Mouse (Mus musculus): Measurements from ENCODE around the gene Npc1l1. TPM values are rescaled to one million over a fixed set of nuclear protein-coding genes. Genes with fewer than 3 reads are reported as not detected.
A peak's percentile ranks its signal among the peaks of the same experiment; 100 is the strongest.

Gene Npc1l1
- polyA plus RNA-seq, 1 experiment: not detected

- Histone ChIP-seq H3K27me3 (replicated peaks) (peaks cover 33% of the 10 kb centered on the region), H3K4me1 (0 out of 2 replicates have a peak, but pooled peaks cover 3% of the 10 kb centered on the region), H3K9me3 (no peaks in the 10 kb centered on the region), H3K4me3 (replicated peaks) (no peak overlapping the region), H3K36me3 (replicated peaks; ENCODE audit: low read length) (no peaks in the 10 kb centered on the region)
- no peak for TF ChIP-seq GATA1 (IDR thresholded peaks at IDR 0.05; ENCODE audit: borderline replicate concordance, low read length)
- no peak for TF ChIP-seq FLI1 (IDR thresholded peaks at IDR 0.05; ENCODE audit: low read length)
Measured at GRCm38 (mm10) chr11:6216834-6217233, 13.1 kb downstream of the Npc1l1 start.

GRCm38 (mm10) chr11:6208158-6208557 is 21.8 kb downstream of the Npc1l1 start:
- Histone ChIP-seq H3K27me3 (replicated peaks) (peaks cover 12% of the 10 kb centered on the region), H3K36me3 (replicated peaks; ENCODE audit: low read length) (no peaks in the 10 kb centered on the region), H3K4me3 (replicated peaks) (no peak overlapping the region), H3K4me1 (peaks cover 6% of the 10 kb centered on the region), H3K9me3 (peaks cover 39% of the 10 kb centered on the region)
- TF ChIP-seq GATA1 (IDR thresholded peaks at IDR 0.05; ENCODE audit: borderline replicate concordance, low read length) (no peak), FLI1 (IDR thresholded peaks at IDR 0.05; ENCODE audit: low read length) (no peak)

- no peak for TF ChIP-seq GATA1 (IDR thresholded peaks at IDR 0.05; ENCODE audit: borderline replicate concordance, low read length)
- TF ChIP-seq FLI1 (IDR thresholded peaks at IDR 0.05; ENCODE audit: low read length): no peak
- Histone ChIP-seq H3K9me3 (peaks cover 39% of the 10 kb centered on the region), H3K36me3 (replicated peaks; ENCODE audit: low read length) (no peaks in the 10 kb centered on the region), H3K27me3 (replicated peaks) (peaks cover 12% of the 10 kb centered on the region), H3K4me3 (replicated peaks) (no peak overlapping the region), H3K4me1 (peaks cover 6% of the 10 kb centered on the region)
Measured at GRCm38 (mm10) chr11:6207090-6207489, 22.9 kb downstream of the Npc1l1 start.

GRCm38 (mm10) chr11:6200570-6200969 is 29.4 kb downstream of the Npc1l1 start:
- peaks cover 2% of the 10 kb centered on the region for H3K27me3 ChIP-seq (replicated peaks)
- TF ChIP-seq FLI1 (IDR thresholded peaks at IDR 0.05; ENCODE audit: low read length): no peak
- TF ChIP-seq GATA1 (IDR thresholded peaks at IDR 0.05; ENCODE audit: borderline replicate concordance, low read length): no peak
- peaks cover 7% of the 10 kb centered on the region for H3K9me3 ChIP-seq
- peak overlapping the region; percentile 99 for H3K4me3 ChIP-seq (replicated peaks)
- H3K4me1 ChIP-seq: peaks cover 46% of the 10 kb centered on the region
- H3K36me3 ChIP-seq (replicated peaks; ENCODE audit: low read length): peaks cover 5% of the 10 kb centered on the region

GRCm38 (mm10) chr11:6200087-6200569 is 29.8 kb downstream of the Npc1l1 start, which contains the start of gene Nudcd3:
Gene Nudcd3 (minus strand): TSS chr11:6200415.
- H3K9me3 ChIP-seq: peaks cover 3% of the 10 kb centered on the region
- H3K4me1 ChIP-seq: peaks cover 47% of the 10 kb centered on the region
- TF ChIP-seq FLI1 (IDR thresholded peaks at IDR 0.05; ENCODE audit: low read length) (peak; percentile 99), GATA1 (IDR thresholded peaks at IDR 0.05; ENCODE audit: borderline replicate concordance, low read length) (no peak)
- peak within 1 kb of the TSS; percentile 99 for H3K4me3 ChIP-seq (replicated peaks)
- no peaks in the 10 kb centered on the region for H3K27me3 ChIP-seq (replicated peaks)
- H3K36me3 ChIP-seq (replicated peaks; ENCODE audit: low read length): peaks cover 6% of the 10 kb centered on the region

GRCm38 (mm10) chr11:6199410-6200086 is 30.4 kb downstream of the Npc1l1 start, which contains the start of gene A730071L15Rik:
Gene A730071L15Rik (plus strand): TSS chr11:6200029.
- TF ChIP-seq FLI1 (IDR thresholded peaks at IDR 0.05; ENCODE audit: low read length) (no peak), GATA1 (IDR thresholded peaks at IDR 0.05; ENCODE audit: borderline replicate concordance, low read length) (no peak)
- no peaks in the 10 kb centered on the region for H3K9me3 ChIP-seq
- peaks cover 52% of the 10 kb centered on the region for H3K4me1 ChIP-seq
- H3K27me3 ChIP-seq (replicated peaks): no peaks in the 10 kb centered on the region
- peaks cover 8% of the 10 kb centered on the region for H3K36me3 ChIP-seq (replicated peaks; ENCODE audit: low read length)
- peak within 1 kb of the TSS; percentile 99 for H3K4me3 ChIP-seq (replicated peaks)

GRCm38 (mm10) chr11:6198449-6198848 is 31.5 kb downstream of the Npc1l1 start:
- Histone ChIP-seq H3K9me3 (no peaks in the 10 kb centered on the region), H3K27me3 (replicated peaks) (no peaks in the 10 kb centered on the region), H3K4me1 (peaks cover 61% of the 10 kb centered on the region), H3K4me3 (replicated peaks) (peak overlapping the region; percentile 99), H3K36me3 (replicated peaks; ENCODE audit: low read length) (peaks cover 18% of the 10 kb centered on the region)
- TF ChIP-seq FLI1 (IDR thresholded peaks at IDR 0.05; ENCODE audit: low read length) (no peak), GATA1 (IDR thresholded peaks at IDR 0.05; ENCODE audit: borderline replicate concordance, low read length) (no peak)

GRCm38 (mm10) chr11:6196780-6197179 is 33.2 kb downstream of the Npc1l1 start:
- Histone ChIP-seq H3K27me3 (replicated peaks) (no peaks in the 10 kb centered on the region), H3K36me3 (replicated peaks; ENCODE audit: low read length) (peaks cover 33% of the 10 kb centered on the region), H3K4me3 (replicated peaks) (no peak overlapping the region), H3K9me3 (no peaks in the 10 kb centered on the region), H3K4me1 (peaks cover 66% of the 10 kb centered on the region)
- no peak for TF ChIP-seq FLI1 (IDR thresholded peaks at IDR 0.05; ENCODE audit: low read length)
- TF ChIP-seq GATA1 (IDR thresholded peaks at IDR 0.05; ENCODE audit: borderline replicate concordance, low read length): no peak

GRCm38 (mm10) chr11:6187878-6188277 is 42.1 kb downstream of the Npc1l1 start:
- Histone ChIP-seq H3K36me3 (replicated peaks; ENCODE audit: low read length) (peaks cover 57% of the 10 kb centered on the region), H3K9me3 (no peaks in the 10 kb centered on the region), H3K27me3 (replicated peaks) (no peaks in the 10 kb centered on the region), H3K4me3 (replicated peaks) (no peak overlapping the region), H3K4me1 (peaks cover 54% of the 10 kb centered on the region)
- TF ChIP-seq GATA1 (IDR thresholded peaks at IDR 0.05; ENCODE audit: borderline replicate concordance, low read length) (no peak), FLI1 (IDR thresholded peaks at IDR 0.05; ENCODE audit: low read length) (no peak)

- TF ChIP-seq FLI1 (IDR thresholded peaks at IDR 0.05; ENCODE audit: low read length) (no peak), GATA1 (IDR thresholded peaks at IDR 0.05; ENCODE audit: borderline replicate concordance, low read length) (no peak)
- H3K4me3 ChIP-seq (replicated peaks): no peak overlapping the region
- no peaks in the 10 kb centered on the region for H3K9me3 ChIP-seq
- no peaks in the 10 kb centered on the region for H3K27me3 ChIP-seq (replicated peaks)
- peaks cover 52% of the 10 kb centered on the region for H3K36me3 ChIP-seq (replicated peaks; ENCODE audit: low read length)
- H3K4me1 ChIP-seq: peaks cover 57% of the 10 kb centered on the region
Measured at GRCm38 (mm10) chr11:6187399-6187798, 42.5 kb downstream of the Npc1l1 start.
